Mouse (Mus musculus) forebrain, embryonic 10.5 days (tissue): Measurements from ENCODE around the gene Qars. TPM values are rescaled to one million over a fixed set of nuclear protein-coding genes. Genes with fewer than 3 reads are reported as not detected.

ENCODE experiments used
- polyA plus RNA-seq: library from polyadenylated mRNA; unstranded; fragments of >200 nt; fragmentation: Nextera tagmentation; extraction: Ambion mirVana; gene quantifications from 2 replicates; pipeline ENCODE4 v1.2.1, GENCODE M21; 2016

Gene Qars
- polyA plus RNA-seq, 1 experiment from 2014 or later: 117 TPM

Other genes starting within 250 kb of the Qars start
- 74.0 and 76.4 TPM in 2 replicates for gene Dag1, start 243.7 kb upstream of the Qars start, polyA plus RNA-seq
- 31.6 and 34.3 TPM in 2 replicates for gene Nicn1, start 217.3 kb upstream of the Qars start, polyA plus RNA-seq
- 34.8 and 40.0 TPM in 2 replicates for gene Amt, start 210.9 kb upstream of the Qars start, polyA plus RNA-seq
- 257 and 290 TPM in 2 replicates for gene Rhoa, start 201.6 kb upstream of the Qars start, polyA plus RNA-seq
- 13.4 and 13.8 TPM in 2 replicates for gene Tcta, start 201.5 kb upstream of the Qars start, polyA plus RNA-seq
- 806 and 868 TPM in 2 replicates for gene Gpx1, start 168.8 kb upstream of the Qars start, polyA plus RNA-seq
- 132 and 133 TPM in 2 replicates for gene Usp4, start 159.9 kb upstream of the Qars start, polyA plus RNA-seq
- 0.60 and 0.65 TPM in 2 replicates for gene 1700102P08Rik, start 114.9 kb upstream of the Qars start, polyA plus RNA-seq
- 0.57 and 0.97 TPM in 2 replicates for gene Ccdc36, start 79.2 kb upstream of the Qars start, polyA plus RNA-seq
- gene BC048562, start 71.2 kb upstream of the Qars start, polyA plus RNA-seq: not detected in 2 replicates
- 53.6 and 54.1 TPM in 2 replicates for gene Ccdc71, start 47.2 kb upstream of the Qars start, polyA plus RNA-seq
- gene Klhdc8b, start 46.1 kb upstream of the Qars start, polyA plus RNA-seq: 33.1 and 40.3 TPM in 2 replicates
- gene Lamb2, start 28.0 kb upstream of the Qars start, polyA plus RNA-seq: 34.8 and 40.8 TPM in 2 replicates
- gene Usp19, start 17.1 kb upstream of the Qars start, polyA plus RNA-seq: 76.1 and 79.9 TPM in 2 replicates
- 160 and 164 TPM in 2 replicates for gene Qrich1, start 9.1 kb downstream of the Qars start, polyA plus RNA-seq
- gene Impdh2, start 52.6 kb downstream of the Qars start, polyA plus RNA-seq: 244 and 260 TPM in 2 replicates
- 43.3 and 50.6 TPM in 2 replicates for gene Ndufaf3, start 59.7 kb downstream of the Qars start, polyA plus RNA-seq
- 192 and 201 TPM in 2 replicates for gene Dalrd3, start 62.2 kb downstream of the Qars start, polyA plus RNA-seq
- 203 and 212 TPM in 2 replicates for gene Wdr6, start 71.0 kb downstream of the Qars start, polyA plus RNA-seq
- gene P4htm, start 90.0 kb downstream of the Qars start, polyA plus RNA-seq: 11.9 and 12.1 TPM in 2 replicates
- 64.1 and 69.1 TPM in 2 replicates for gene Arih2, start 141.7 kb downstream of the Qars start, polyA plus RNA-seq
- gene Slc25a20, start 154.4 kb downstream of the Qars start, polyA plus RNA-seq: 33.1 and 35.8 TPM in 2 replicates
- gene Prkar2a, start 181.6 kb downstream of the Qars start, polyA plus RNA-seq: 28.5 and 30.1 TPM in 2 replicates